Mouse (Mus musculus): ENCODE measurements at regions not wholly inside any gene's neighbourhood (a gene's known extent, or its start where the extent isn't known, plus 50 kb on each side); places are given as distances from the start of the nearest gene placed in this dataset.
A peak's percentile ranks its signal among the peaks of the same experiment; 100 is the strongest.
"Not testable (repeated sequence)": the region's sequence is repeated elsewhere in the genome, so short reads cannot be mapped to it uniquely, and the experiment has no call there.

GRCm38 (mm10) chr5:101374129-101374528 is 290.7 kb downstream of the Nkx6-1 start:
- WGBS: 71% methylated on average over 2 of the region's 2 CpGs
- no peaks in the 10 kb centered on the region for H3K27me3 ChIP-seq (ENCODE audit: control insufficient read depth, insufficient read depth, low read length)
- intact Hi-C loops (cut with DNase I): no loop called here
- no peak for DNase-seq
- no peaks in the 10 kb centered on the region for H3K79me2 ChIP-seq (replicated peaks; ENCODE audit: control insufficient read depth, insufficient read depth, low read length)
- H3K36me3 ChIP-seq (ENCODE audit: control insufficient read depth, insufficient read depth, low read length): no peaks in the 10 kb centered on the region
- no peak overlapping the region for H3K27ac ChIP-seq
- H3K9ac ChIP-seq (ENCODE audit: low read depth, low read length): no peak overlapping the region
- H3K4me3 ChIP-seq: no peak overlapping the region
- no peaks in the 10 kb centered on the region for H3K4me1 ChIP-seq (ENCODE audit: control insufficient read depth, insufficient read depth, low read length)
- TF ChIP-seq POLR2A (IDR thresholded peaks at IDR 0.05; ENCODE audit: insufficient read depth, low read depth, low read length): no peak

GRCm38 (mm10) chr5:101372204-101372603 is 292.6 kb downstream of the Nkx6-1 start:
- TF ChIP-seq POLR2A (IDR thresholded peaks at IDR 0.05; ENCODE audit: insufficient read depth, low read depth, low read length): no peak
- TF ChIP-seq CTCF (IDR thresholded peaks at IDR 0.05): no peak
- no peak for TF ChIP-seq EP300 (IDR thresholded peaks at IDR 0.05; ENCODE audit: insufficient read depth, low read depth, low read length)
- Histone ChIP-seq H3K4me3 (no peak overlapping the region), H3K9ac (ENCODE audit: low read depth, low read length) (no peak overlapping the region), H3K36me3 (ENCODE audit: control insufficient read depth, insufficient read depth, low read length) (no peaks in the 10 kb centered on the region), H3K4me1 (ENCODE audit: control insufficient read depth, insufficient read depth, low read length) (no peaks in the 10 kb centered on the region), H3K27me3 (ENCODE audit: control insufficient read depth, insufficient read depth, low read length) (no peaks in the 10 kb centered on the region), H3K27ac (no peak overlapping the region), H3K79me2 (replicated peaks; ENCODE audit: control insufficient read depth, insufficient read depth, low read length) (no peaks in the 10 kb centered on the region)
- intact Hi-C loops (cut with DNase I): no loop called here
- no peak for DNase-seq
- 71% methylated on average over 8 of the region's 8 CpGs for WGBS

GRCm38 (mm10) chr5:101365364-101365763 is 299.4 kb downstream of the Nkx6-1 start:
- Histone ChIP-seq H3K4me1 (ENCODE audit: control insufficient read depth, insufficient read depth, low read length) (no peaks in the 10 kb centered on the region), H3K27ac (no peak overlapping the region), H3K9ac (ENCODE audit: low read depth, low read length) (no peak overlapping the region), H3K27me3 (ENCODE audit: control insufficient read depth, insufficient read depth, low read length) (no peaks in the 10 kb centered on the region), H3K4me3 (no peak overlapping the region), H3K36me3 (ENCODE audit: control insufficient read depth, insufficient read depth, low read length) (no peaks in the 10 kb centered on the region), H3K79me2 (replicated peaks; ENCODE audit: control insufficient read depth, insufficient read depth, low read length) (no peaks in the 10 kb centered on the region)
- intact Hi-C loops (cut with DNase I): no loop called here
- 11% methylated on average over 11 of the region's 11 CpGs for WGBS
- no peak for DNase-seq
- no peak for TF ChIP-seq EP300 (IDR thresholded peaks at IDR 0.05; ENCODE audit: insufficient read depth, low read depth, low read length)
- TF ChIP-seq POLR2A (IDR thresholded peaks at IDR 0.05; ENCODE audit: insufficient read depth, low read depth, low read length): no peak
- peak; percentile 58 for TF ChIP-seq CTCF (IDR thresholded peaks at IDR 0.05)

- Histone ChIP-seq H3K36me3 (ENCODE audit: control insufficient read depth, insufficient read depth, low read length) (no peaks in the 10 kb centered on the region), H3K4me3 (no peak overlapping the region), H3K27me3 (ENCODE audit: control insufficient read depth, insufficient read depth, low read length) (no peaks in the 10 kb centered on the region), H3K27ac (no peak overlapping the region), H3K9ac (ENCODE audit: low read depth, low read length) (no peak overlapping the region), H3K79me2 (replicated peaks; ENCODE audit: control insufficient read depth, insufficient read depth, low read length) (no peaks in the 10 kb centered on the region), H3K4me1 (ENCODE audit: control insufficient read depth, insufficient read depth, low read length) (no peaks in the 10 kb centered on the region)
- 74% methylated on average over 6 of the region's 6 CpGs for WGBS
- intact Hi-C loops (cut with DNase I): no loop called here
- TF ChIP-seq CTCF (IDR thresholded peaks at IDR 0.05) (no peak), POLR2A (IDR thresholded peaks at IDR 0.05; ENCODE audit: insufficient read depth, low read depth, low read length) (no peak)
- DNase-seq: no peak
Observed at GRCm38 (mm10) chr5:101359986-101360385, 304.8 kb downstream of the Nkx6-1 start.

- 68% methylated on average over 3 of the region's 3 CpGs for WGBS
- DNase-seq: no peak
- Histone ChIP-seq H3K27me3 (ENCODE audit: control insufficient read depth, insufficient read depth, low read length) (no peaks in the 10 kb centered on the region), H3K4me3 (no peak overlapping the region), H3K36me3 (ENCODE audit: control insufficient read depth, insufficient read depth, low read length) (no peaks in the 10 kb centered on the region), H3K79me2 (replicated peaks; ENCODE audit: control insufficient read depth, insufficient read depth, low read length) (no peaks in the 10 kb centered on the region), H3K4me1 (ENCODE audit: control insufficient read depth, insufficient read depth, low read length) (no peaks in the 10 kb centered on the region), H3K9ac (ENCODE audit: low read depth, low read length) (no peak overlapping the region), H3K27ac (no peak overlapping the region)
- intact Hi-C loops (cut with DNase I): no loop called here
- TF ChIP-seq POLR2A (IDR thresholded peaks at IDR 0.05; ENCODE audit: insufficient read depth, low read depth, low read length) (no peak), CTCF (IDR thresholded peaks at IDR 0.05) (no peak), EP300 (IDR thresholded peaks at IDR 0.05; ENCODE audit: insufficient read depth, low read depth, low read length) (no peak)
Observed at GRCm38 (mm10) chr5:101345406-101345805, 319.4 kb downstream of the Nkx6-1 start.

- H3K36me3 ChIP-seq (ENCODE audit: control insufficient read depth, insufficient read depth, low read length); H3K27me3 ChIP-seq (ENCODE audit: control insufficient read depth, insufficient read depth, low read length); H3K27ac ChIP-seq; H3K4me3 ChIP-seq; H3K4me1 ChIP-seq (ENCODE audit: control insufficient read depth, insufficient read depth, low read length); H3K79me2 ChIP-seq (replicated peaks; ENCODE audit: control insufficient read depth, insufficient read depth, low read length); intact Hi-C loops (cut with DNase I); H3K9ac ChIP-seq (ENCODE audit: low read depth, low read length); DNase-seq: not testable (repeated sequence)
- 92% methylated on average over 1 of the region's 1 CpGs for WGBS
Observed at GRCm38 (mm10) chr5:101336361-101336760, 328.4 kb downstream of the Nkx6-1 start.

GRCm38 (mm10) chr5:101331825-101332224 is 333.0 kb downstream of the Nkx6-1 start:
- Histone ChIP-seq H3K4me3 (no peak overlapping the region), H3K4me1 (ENCODE audit: control insufficient read depth, insufficient read depth, low read length) (no peaks in the 10 kb centered on the region), H3K27me3 (ENCODE audit: control insufficient read depth, insufficient read depth, low read length) (no peaks in the 10 kb centered on the region), H3K36me3 (ENCODE audit: control insufficient read depth, insufficient read depth, low read length) (no peaks in the 10 kb centered on the region), H3K79me2 (replicated peaks; ENCODE audit: control insufficient read depth, insufficient read depth, low read length) (no peaks in the 10 kb centered on the region), H3K27ac (no peak overlapping the region), H3K9ac (ENCODE audit: low read depth, low read length) (no peak overlapping the region)
- intact Hi-C loops (cut with DNase I): no loop called here
- 90% methylated on average over 10 of the region's 10 CpGs for WGBS
- DNase-seq: no peak
- no peak for TF ChIP-seq CTCF (IDR thresholded peaks at IDR 0.05)
- TF ChIP-seq POLR2A (IDR thresholded peaks at IDR 0.05; ENCODE audit: insufficient read depth, low read depth, low read length): no peak
- TF ChIP-seq EP300 (IDR thresholded peaks at IDR 0.05; ENCODE audit: insufficient read depth, low read depth, low read length): no peak
